Mouse (Mus musculus) midbrain, embryonic 14.5 days (tissue): ENCODE results near the gene Sectm1b. TPM values are rescaled to one million over a fixed set of nuclear protein-coding genes. Genes with fewer than 3 reads are reported as not detected.

ENCODE experiments used
- ATAC-seq: fragments of 200-750 bp; cut with Nextera tagmentation; 2 replicates; pipeline ENCODE4 v1.8.0; 2017; ENCODE audit warnings: moderate number of reproducible peaks, moderate library complexity; ENCODE audit not compliant: low FRiP score, low TSS enrichment
- DNase-seq: peaks from one replicate; pipeline ENCODE4 v3.0.0-alpha.2; 2015
- H3K27ac ChIP-seq: fragments of 300-500 bp; sonication (generic); replicated peaks from 2 replicates; pipeline ENCODE4 v1.5.1; 2014; ENCODE audit warnings: mild to moderate bottlenecking, low read depth, low read length, moderate library complexity
- H3K27me3 ChIP-seq: fragments of 300-500 bp; sonication (generic); 2 replicates; pipeline ENCODE4 v1.6.1; 2014; ENCODE audit warnings: low read length, control low read depth, mixed read lengths; ENCODE audit not compliant: control insufficient read depth, insufficient read depth
- H3K36me3 ChIP-seq: fragments of 300-500 bp; sonication (generic); 2 replicates; pipeline ENCODE4 v1.6.1; 2014; ENCODE audit warnings: low read length, control low read depth; ENCODE audit not compliant: control insufficient read depth, insufficient read depth
- H3K4me1 ChIP-seq: fragments of 300-500 bp; sonication (generic); 2 replicates; pipeline ENCODE4 v1.6.1; 2014; ENCODE audit warnings: mild to moderate bottlenecking, antibody characterized with exemption, low read length, control low read depth; ENCODE audit not compliant: control insufficient read depth, insufficient read depth
- H3K4me2 ChIP-seq: fragments of 300-500 bp; sonication (generic); 2 replicates; pipeline ENCODE4 v1.6.1; 2014; ENCODE audit warnings: mild to moderate bottlenecking, low read length, moderate library complexity
- H3K4me3 ChIP-seq: fragments of 300-500 bp; sonication (generic); replicated peaks from 2 replicates; pipeline ENCODE4 v1.5.1; 2014; ENCODE audit warnings: low read depth, low read length
- H3K9ac ChIP-seq: fragments of 300-500 bp; sonication (generic); replicated peaks from 2 replicates; pipeline ENCODE4 v1.6.1; 2014; ENCODE audit warnings: mild to moderate bottlenecking, low read length, moderate library complexity
- H3K9me3 ChIP-seq: fragments of 300-500 bp; sonication (generic); 2 replicates; pipeline ENCODE4 v1.6.1; 2016; ENCODE audit warnings: low read length, control low read depth, mixed read lengths; ENCODE audit not compliant: control insufficient read depth
- WGBS: fragments of 180-500 bp; shearing (Covaris S2); extraction: QIAGEN DNeasy Blood & Tissue Kit; methylation state at CpG from one replicate; pipeline ENCODE4 v1.1.7; 2014; 5-methylcytosine and 5-hydroxymethylcytosine counted together
- polyA plus RNA-seq: library from polyadenylated mRNA; unstranded; fragments of >200 nt; fragmentation: Nextera tagmentation; extraction: Ambion mirVana; gene quantifications from 2 replicates; pipeline ENCODE4 v1.2.1, GENCODE M21; 2014

Gene Sectm1b
- polyA plus RNA-seq, 1 experiment from 2014 or later = not detected

GRCm38 (mm10) chr11:121024163-121024562 lies 39.2 kb downstream of the Sectm1b start:
- ATAC-seq (no peak), DNase-seq (no peak)
- no peaks in the 10 kb centered on the region for H3K4me1 ChIP-seq
- H3K9me3 ChIP-seq = no peaks in the 10 kb centered on the region
- H3K9ac ChIP-seq = no peak overlapping the region
- no peak overlapping the region for H3K4me3 ChIP-seq
- H3K27ac ChIP-seq = no peak overlapping the region
- no peaks in the 10 kb centered on the region for H3K27me3 ChIP-seq
- no peak overlapping the region for H3K4me2 ChIP-seq
- WGBS = 75% methylated on average over 6 of the region's 6 CpGs
- H3K36me3 ChIP-seq = no peaks in the 10 kb centered on the region

- Histone ChIP-seq H3K9me3 (no peaks in the 10 kb centered on the region), H3K4me1 (no peaks in the 10 kb centered on the region), H3K27ac (no peak overlapping the region), H3K9ac (no peak overlapping the region), H3K36me3 (no peaks in the 10 kb centered on the region), H3K4me2 (no peak overlapping the region), H3K4me3 (no peak overlapping the region), H3K27me3 (no peaks in the 10 kb centered on the region)
- ATAC-seq (no peak), DNase-seq (no peak)
- 79% methylated on average over 5 of the region's 5 CpGs for WGBS
Observed at GRCm38 (mm10) chr11:121019501-121019900, 43.9 kb downstream of the Sectm1b start.

GRCm38 (mm10) chr11:121017703-121018102 lies 45.7 kb downstream of the Sectm1b start:
- H3K4me2 ChIP-seq = no peak overlapping the region
- no peak overlapping the region for H3K9ac ChIP-seq
- DNase-seq (peak; percentile 81), ATAC-seq (no peak; the same call in 1 of the 2 replicates)
- no peaks in the 10 kb centered on the region for H3K4me1 ChIP-seq
- no peak overlapping the region for H3K27ac ChIP-seq
- H3K36me3 ChIP-seq = no peaks in the 10 kb centered on the region
- no peaks in the 10 kb centered on the region for H3K27me3 ChIP-seq
- 44% methylated on average over 3 of the region's 3 CpGs for WGBS
- H3K4me3 ChIP-seq = no peak overlapping the region
- H3K9me3 ChIP-seq = no peaks in the 10 kb centered on the region

- H3K9ac ChIP-seq = no peak overlapping the region
Observed at GRCm38 (mm10) chr11:121015472-121015871, 47.9 kb downstream of the Sectm1b start.

GRCm38 (mm10) chr11:121014896-121015300 lies 48.5 kb downstream of the Sectm1b start:
- H3K4me2 ChIP-seq = no peak overlapping the region
- no peaks in the 10 kb centered on the region for H3K27me3 ChIP-seq
- no peak overlapping the region for H3K9ac ChIP-seq
- H3K4me1 ChIP-seq = no peaks in the 10 kb centered on the region
- ATAC-seq = no peak
- 64% methylated on average over 19 of the region's 19 CpGs for WGBS
- DNase-seq = peak; percentile 15
- H3K36me3 ChIP-seq = no peaks in the 10 kb centered on the region
- no peaks in the 10 kb centered on the region for H3K9me3 ChIP-seq
- H3K4me3 ChIP-seq = no peak overlapping the region
- no peak overlapping the region for H3K27ac ChIP-seq

More at GRCm38 (mm10) chr11:121015472-121015871, 47.9 kb downstream of the Sectm1b start:
- Histone ChIP-seq H3K36me3 (no peaks in the 10 kb centered on the region), H3K4me3 (no peak overlapping the region), H3K27ac (no peak overlapping the region), H3K4me1 (no peaks in the 10 kb centered on the region), H3K4me2 (no peak overlapping the region), H3K9me3 (no peaks in the 10 kb centered on the region), H3K27me3 (no peaks in the 10 kb centered on the region)
- WGBS = 74% methylated on average over 6 of the region's 6 CpGs
- no peak for ATAC-seq
- no peak for DNase-seq

- no peak for ATAC-seq
- no peaks in the 10 kb centered on the region for H3K9me3 ChIP-seq
- no peak overlapping the region for H3K4me2 ChIP-seq
- no peaks in the 10 kb centered on the region for H3K27me3 ChIP-seq
- no peak overlapping the region for H3K4me3 ChIP-seq
- no peak overlapping the region for H3K27ac ChIP-seq
- H3K9ac ChIP-seq = no peak overlapping the region
- no peak for DNase-seq
- H3K4me1 ChIP-seq = no peaks in the 10 kb centered on the region
- H3K36me3 ChIP-seq = no peaks in the 10 kb centered on the region
- 93% methylated on average over 7 of the region's 7 CpGs for WGBS
Observed at GRCm38 (mm10) chr11:121013656-121014055, 49.7 kb downstream of the Sectm1b start.

- H3K9ac ChIP-seq = no peak overlapping the region
- 94% methylated on average over 3 of the region's 3 CpGs for WGBS
- no peak overlapping the region for H3K4me3 ChIP-seq
- H3K4me2 ChIP-seq = no peak overlapping the region
- H3K9me3 ChIP-seq = no peaks in the 10 kb centered on the region
- no peaks in the 10 kb centered on the region for H3K4me1 ChIP-seq
- H3K36me3 ChIP-seq = no peaks in the 10 kb centered on the region
- no peak overlapping the region for H3K27ac ChIP-seq
- no peaks in the 10 kb centered on the region for H3K27me3 ChIP-seq
- ATAC-seq = no peak
- no peak for DNase-seq
Observed at GRCm38 (mm10) chr11:121010044-121010755, 53.2 kb downstream of the Sectm1b start.

GRCm38 (mm10) chr11:121006184-121006583 lies 57.2 kb downstream of the Sectm1b start:
- 75% methylated on average over 6 of the region's 6 CpGs for whole genome bisulfite sequencing
- no peaks in the 10 kb centered on the region for H3K27me3 ChIP-seq
- H3K4me3 ChIP-seq = no peak overlapping the region

GRCm38 (mm10) chr11:121004281-121004680 lies 59.1 kb downstream of the Sectm1b start:
- H3K4me2 ChIP-seq = no peak overlapping the region
- no peaks in the 10 kb centered on the region for H3K4me1 ChIP-seq
- no peaks in the 10 kb centered on the region for H3K36me3 ChIP-seq
- no peak for ATAC-seq
- DNase-seq = no peak
- H3K27ac ChIP-seq = no peak overlapping the region
- no peak overlapping the region for H3K4me3 ChIP-seq
- WGBS = 51% methylated on average over 5 of the region's 5 CpGs
- H3K9ac ChIP-seq = no peak overlapping the region
- H3K9me3 ChIP-seq = no peaks in the 10 kb centered on the region
- no peaks in the 10 kb centered on the region for H3K27me3 ChIP-seq

More at GRCm38 (mm10) chr11:121006184-121006583, 57.2 kb downstream of the Sectm1b start:
- Histone ChIP-seq H3K9me3 (no peaks in the 10 kb centered on the region), H3K36me3 (no peaks in the 10 kb centered on the region), H3K4me2 (no peak overlapping the region), H3K9ac (no peak overlapping the region), H3K27ac (no peak overlapping the region), H3K4me1 (no peaks in the 10 kb centered on the region)
- ATAC-seq (no peak), DNase-seq (no peak)
